Mouse (Mus musculus): ENCODE measurements around the gene Smim4.

GRCm38 (mm10) chr14:31088515-31088914, 40.2 kb downstream of the Smim4 start:
- TF ChIP-seq CTCF (IDR thresholded peaks at IDR 0.05) = no peak
- TF ChIP-seq EP300 (IDR thresholded peaks at IDR 0.05) = no peak
